25 mouse cellular contexts compared by ENCODE assay signal in genomic region chr13:114887293-114887692, GRCm38 (mm10). TPM values are rescaled to one million over a fixed set of nuclear protein-coding genes. Genes with fewer than 3 reads are reported as not detected.
DNase-seq lines count a peak whose midpoint lies in the region; ATAC-seq lines count a peak whose summit lies in the region.
"Had no signal": no experiment of that assay in that cellular context is flagged by ENCODE, and none has a peak within 500 bp of the region (broad histone marks: within the 10 kb centered on the region; RNA-seq: fewer than 3 reads in every experiment).

No protein-coding gene starts in this region.

- no peaks in the 10 kb centered on the region for H3K4me1 ChIP-seq in intestine, embryonic 15.5 days (replicated peaks)
- no peaks in the 10 kb centered on the region for H3K4me1 ChIP-seq in hindbrain, embryonic 10.5 days (replicated peaks)
- H3K4me1 ChIP-seq: embryonic facial prominence, embryonic 13.5 days; forebrain, embryonic 12.5 days; heart, embryonic 10.5 days; hindbrain, embryonic 13.5 days had no signal

- no peak overlapping the region for H3K4me3 ChIP-seq in macrophage (ENCODE audit: inconsistent target)
- H3K4me3 ChIP-seq in intestine, embryonic 15.5 days (replicated peaks) = no peak overlapping the region
- no peak overlapping the region for H3K4me3 ChIP-seq in hindbrain, embryonic 10.5 days
- H3K4me3 ChIP-seq: embryonic facial prominence, embryonic 13.5 days; forebrain, embryonic 12.5 days; gastrocnemius, adult 2 months; heart, embryonic 10.5 days; hindbrain, embryonic 13.5 days had no signal

- H3K9me3 ChIP-seq in intestine, embryonic 15.5 days = no peaks in the 10 kb centered on the region
- H3K9me3 ChIP-seq in hindbrain, embryonic 10.5 days = no peaks in the 10 kb centered on the region
- H3K9me3 ChIP-seq: embryonic facial prominence, embryonic 13.5 days; forebrain, embryonic 12.5 days; heart, embryonic 10.5 days; hindbrain, embryonic 13.5 days had no signal

- H3K9ac ChIP-seq in intestine, embryonic 15.5 days = no peak overlapping the region
- H3K9ac ChIP-seq: embryonic facial prominence, embryonic 13.5 days; forebrain, embryonic 12.5 days; forebrain, postnatal 0 days; hindbrain, embryonic 13.5 days had no signal

- peak; percentile 5 for DNase-seq in CD4-positive, CD25-positive, alpha-beta regulatory T cell, adult 2 months (ENCODE audit: low read depth, low spot score)
- DNase-seq in heart, adult 9 months (ENCODE audit: low spot score in 2 of 2) = no peak
- DNase-seq in hindbrain, embryonic 10.5 days (ENCODE audit: low spot score) = no peak
- no peak for DNase-seq in urinary bladder, postnatal 14 days (ENCODE audit: low spot score)
- DNase-seq: adrenal gland, adult 2 months; adrenal gland, postnatal 25 days; cerebellum, adult 8-10 months; cerebellum, postnatal 14 days; forebrain, postnatal 0 days; gastrocnemius, adult 2 months; gastrocnemius, postnatal 25 days; heart, adult 11 months; heart, postnatal 10 days; heart, postnatal 4 days had no signal

- H3K36me3 ChIP-seq in macrophage (ENCODE audit: inconsistent target) = no peaks in the 10 kb centered on the region
- no peaks in the 10 kb centered on the region for H3K36me3 ChIP-seq in intestine, embryonic 15.5 days
- no peaks in the 10 kb centered on the region for H3K36me3 ChIP-seq in hindbrain, embryonic 10.5 days
- H3K36me3 ChIP-seq: embryonic facial prominence, embryonic 13.5 days; forebrain, embryonic 12.5 days; heart, embryonic 10.5 days; hindbrain, embryonic 13.5 days had no signal

- H3K4me2 ChIP-seq in intestine, embryonic 15.5 days (replicated peaks) = no peak overlapping the region
- H3K4me2 ChIP-seq: embryonic facial prominence, embryonic 13.5 days; forebrain, embryonic 12.5 days; hindbrain, embryonic 13.5 days had no signal

- no peaks in the 10 kb centered on the region for H3K27me3 ChIP-seq in intestine, embryonic 15.5 days (replicated peaks)
- no peaks in the 10 kb centered on the region for H3K27me3 ChIP-seq in hindbrain, embryonic 10.5 days (ENCODE audit: insufficient read depth, poor library complexity, severe bottlenecking)
- H3K27me3 ChIP-seq: embryonic facial prominence, embryonic 13.5 days; forebrain, embryonic 12.5 days; hindbrain, embryonic 13.5 days; Patski had no signal

- WGBS in macrophage (ENCODE audit: missing documents) = 57% methylated on average over 4 of the region's 4 CpGs
- 89% methylated on average over 4 of the region's 4 CpGs for WGBS in intestine, embryonic 15.5 days
- 88% methylated on average over 4 of the region's 4 CpGs for WGBS in hindbrain, embryonic 10.5 days

- H3K79me2 ChIP-seq in macrophage (ENCODE audit: inconsistent target) = no peaks in the 10 kb centered on the region

- ATAC-seq in activated CD4-positive, CD25-positive, alpha-beta regulatory T cell, adult 4 months = peak; percentile 62
- ATAC-seq in neutrophil, adult 5-6 weeks (ENCODE audit: extremely low read depth, insufficient number of reproducible peaks, low FRiP score, poor library complexity, severe bottlenecking) = peak; percentile 69; the same call in 1 of the 2 replicates
- no peak for ATAC-seq in intestine, embryonic 15.5 days
- ATAC-seq: hindbrain, postnatal 0 days; intestine, postnatal 0 days; Patski had no signal

- peak overlapping the region; percentile 22 for H3K27ac ChIP-seq in macrophage
- no peak overlapping the region for H3K27ac ChIP-seq in intestine, embryonic 15.5 days
- no peak overlapping the region for H3K27ac ChIP-seq in hindbrain, embryonic 10.5 days
- H3K27ac ChIP-seq: embryonic facial prominence, embryonic 13.5 days; forebrain, embryonic 12.5 days; gastrocnemius, adult 2 months; heart, embryonic 10.5 days; hindbrain, embryonic 13.5 days; hindbrain, postnatal 0 days had no signal

RNA-seq across cellular contexts. Expression of gene Itga2, which starts 44.6 kb away (rescaled TPM):
- 1 to 10 TPM; 8.1 to 9.7 TPM for polyA plus RNA-seq in activated CD4-positive, CD25-positive, alpha-beta regulatory T cell, adult 4 months (2017; shearing (Covaris generic))
- total RNA-seq in macrophage (2018; cell fraction: chromatin; rRNA removed) = 1 to 10 TPM in 1 of 26 experiments, under 1 TPM in 6, not detected in 19; 0.11 to 1.0 (median 0.15) TPM
- under 1 TPM in 17 of 26 experiments, not detected in 9; under 0.01 to 0.41 (median 0.04) TPM for total RNA-seq in macrophage (2018; cell fraction: cytosol; rRNA removed)
- total RNA-seq in macrophage (2018; cell fraction: nucleus; rRNA removed) = under 1 TPM in 12 of 26 experiments, not detected in 14; 0.07 to 0.83 (median 0.14) TPM
- 0.02 to 0.09 TPM in 2 of 3 replicates, not detected in the other for polyA plus RNA-seq in macrophage (2018)
- 3.4 and 4.8 TPM in 2 replicates for total RNA-seq in neutrophil, adult 5-6 weeks (2017)
- 7.0 and 9.8 TPM in 2 replicates for polyA plus RNA-seq in intestine, embryonic 15.5 days (2015; fragmentation: Nextera tagmentation; extraction: Ambion mirVana)
- 0.78 and 1.3 TPM in 2 replicates for polyA plus RNA-seq in hindbrain, embryonic 10.5 days (2016; fragmentation: Nextera tagmentation; extraction: Ambion mirVana)
